Mouse (Mus musculus) lung, embryonic 16.5 days (tissue): Measurements from ENCODE around the gene Gpkow. TPM values are rescaled to one million over a fixed set of nuclear protein-coding genes. Genes with fewer than 3 reads are reported as not detected.
"Not testable (repeated sequence)": the region's sequence is repeated elsewhere in the genome, so short reads cannot be mapped to it uniquely, and the experiment has no call there.

ENCODE experiments used
- ATAC-seq: fragments of 200-750 bp; cut with Nextera tagmentation; 2 replicates; pipeline ENCODE4 v1.8.0; 2017; ENCODE audit warnings: low read depth, mild to moderate bottlenecking, moderate library complexity
- H3K27ac ChIP-seq: fragments of 300-500 bp; sonication (generic); 2 replicates; pipeline ENCODE4 v1.5.1; 2014; ENCODE audit warnings: mild to moderate bottlenecking, control low read depth, low read length
- H3K27me3 ChIP-seq: fragments of 300-500 bp; sonication (generic); 2 replicates; pipeline ENCODE4 v1.6.1; 2014; ENCODE audit warnings: low read depth, low read length, mixed read lengths; ENCODE audit not compliant: control insufficient read depth, insufficient read depth
- H3K36me3 ChIP-seq: fragments of 300-500 bp; sonication (generic); 2 replicates; pipeline ENCODE4 v1.6.1; 2014; ENCODE audit warnings: low read length; ENCODE audit not compliant: control insufficient read depth, insufficient read depth
- H3K4me1 ChIP-seq: fragments of 300-500 bp; sonication (generic); replicated peaks from 2 replicates; pipeline ENCODE4 v1.6.1; 2014; ENCODE audit warnings: low read length, mixed read lengths; ENCODE audit not compliant: control insufficient read depth, insufficient read depth
- H3K4me2 ChIP-seq: fragments of 300-500 bp; sonication (generic); 2 replicates; pipeline ENCODE4 v1.6.1; 2014; ENCODE audit warnings: low read depth, low read length, control low read depth
- H3K4me3 ChIP-seq: fragments of 300-500 bp; sonication (generic); 2 replicates; pipeline ENCODE4 v1.5.1; 2014; ENCODE audit warnings: mild to moderate bottlenecking, low read length, control low read depth
- H3K9ac ChIP-seq: fragments of 300-500 bp; sonication (generic); 2 replicates; pipeline ENCODE4 v1.6.1; 2014; ENCODE audit warnings: low read length, control low read depth
- H3K9me3 ChIP-seq: fragments of 300-500 bp; sonication (generic); 2 replicates; pipeline ENCODE4 v1.6.1; 2016; ENCODE audit warnings: low read length; ENCODE audit not compliant: control insufficient read depth
- WGBS: fragments of 180-500 bp; shearing (Covaris S2); extraction: QIAGEN DNeasy Blood & Tissue Kit; methylation state at CpG from one replicate; pipeline ENCODE4 v1.1.7; 2014; 5-methylcytosine and 5-hydroxymethylcytosine counted together
- polyA plus RNA-seq: library from polyadenylated mRNA; unstranded; fragments of >200 nt; fragmentation: Nextera tagmentation; extraction: Ambion mirVana; gene quantifications from 2 replicates; pipeline ENCODE4 v1.2.1, GENCODE M21; 2015

Gpkow gene
- polyA plus RNA-seq, 1 experiment from 2014 or later: 51.8 TPM

GRCm38 (mm10) chrX:7753627-7754026 is 56.7 kb downstream of the Gpkow start:
- not testable (repeated sequence) for H3K9me3 ChIP-seq, H3K9ac ChIP-seq, H3K36me3 ChIP-seq, H3K27ac ChIP-seq, H3K27me3 ChIP-seq, ATAC-seq, H3K4me2 ChIP-seq, H3K4me1 ChIP-seq, H3K4me3 ChIP-seq
- WGBS: 19% methylated on average over 3 of the region's 3 CpGs

Other genes with a start within 250 kb of the Gpkow start
- gene Foxp3, start 123.5 kb upstream of the Gpkow start, polyA plus RNA-seq: 0.11 TPM in 1 of 2 replicates, not detected in the other
- 1.4 and 1.5 TPM in 2 replicates for gene Ppp1r3f, start 122.8 kb upstream of the Gpkow start, polyA plus RNA-seq
- 29.9 and 30.2 TPM in 2 replicates for gene Ccdc22, start 91.6 kb upstream of the Gpkow start, polyA plus RNA-seq
- 0.08 TPM in 1 of 2 replicates, not detected in the other for gene Cacna1f, start 90.0 kb upstream of the Gpkow start, polyA plus RNA-seq
- gene Syp, start 58.7 kb upstream of the Gpkow start, polyA plus RNA-seq: 2.6 and 3.2 TPM in 2 replicates
- gene Prickle3, start 39.9 kb upstream of the Gpkow start, polyA plus RNA-seq: 11.5 and 11.8 TPM in 2 replicates
- gene Plp2, start 25.7 kb upstream of the Gpkow start, polyA plus RNA-seq: 218 and 221 TPM in 2 replicates
- 0.38 and 0.45 TPM in 2 replicates for gene Magix, start 15.9 kb upstream of the Gpkow start, polyA plus RNA-seq
- 102 and 122 TPM in 2 replicates for gene Wdr45, start 17.2 kb downstream of the Gpkow start, polyA plus RNA-seq
- 0.72 and 1.7 TPM in 2 replicates for gene Gm45208, start 25.1 kb downstream of the Gpkow start, polyA plus RNA-seq
- 54.7 and 60.6 TPM in 2 replicates for gene Praf2, start 31.3 kb downstream of the Gpkow start, polyA plus RNA-seq
- 25.1 and 27.0 TPM in 2 replicates for gene Ccdc120, start 53.8 kb downstream of the Gpkow start, polyA plus RNA-seq
- gene Tfe3, start 65.4 kb downstream of the Gpkow start, polyA plus RNA-seq: 27.1 and 28.0 TPM in 2 replicates
- gene Gripap1, start 92.6 kb downstream of the Gpkow start, polyA plus RNA-seq: 41.9 and 44.0 TPM in 2 replicates
- 1.1 TPM in 2 replicates for gene Kcnd1, start 125.2 kb downstream of the Gpkow start, polyA plus RNA-seq
- 33.8 and 36.7 TPM in 2 replicates for gene Otud5, start 144.2 kb downstream of the Gpkow start, polyA plus RNA-seq
- 11.4 and 15.0 TPM in 2 replicates for gene Pim2, start 181.1 kb downstream of the Gpkow start, polyA plus RNA-seq
- 40.9 and 42.7 TPM in 2 replicates for gene Slc35a2, start 186.9 kb downstream of the Gpkow start, polyA plus RNA-seq
- 106 and 119 TPM in 2 replicates for gene Pqbp1, start 202.1 kb downstream of the Gpkow start, polyA plus RNA-seq
- gene Timm17b, start 202.2 kb downstream of the Gpkow start, polyA plus RNA-seq: 156 and 157 TPM in 2 replicates
- not detected in 2 replicates for gene Gm10491, start 210.7 kb downstream of the Gpkow start, polyA plus RNA-seq
- not detected in 2 replicates for gene Gm10490, start 212.4 kb downstream of the Gpkow start, polyA plus RNA-seq
- gene Pcsk1n, start 222.7 kb downstream of the Gpkow start, polyA plus RNA-seq: 0.94 and 1.3 TPM in 2 replicates
- not detected in 2 replicates for gene Eras, start 231.5 kb downstream of the Gpkow start, polyA plus RNA-seq